Mouse (Mus musculus) bone marrow, adult 2 months (tissue): ENCODE measurements around the gene Mnd1.

Source experiments
- CTCF ChIP-seq: fragments of 200-500 bp; IDR thresholded peaks from 2 replicates; pipeline ENCODE4 v1.5.1; 2011; ENCODE audit warnings: low read length, control low read depth; ENCODE audit not compliant: control insufficient read depth, insufficient read depth
- POLR2A ChIP-seq: fragments of 200-500 bp; IDR thresholded peaks from 2 replicates; pipeline ENCODE4 v1.6.1; 2011; ENCODE audit warnings: low read depth, mild to moderate bottlenecking, control low read depth, low read length, borderline replicate concordance; ENCODE audit not compliant: control insufficient read depth

DNA sequence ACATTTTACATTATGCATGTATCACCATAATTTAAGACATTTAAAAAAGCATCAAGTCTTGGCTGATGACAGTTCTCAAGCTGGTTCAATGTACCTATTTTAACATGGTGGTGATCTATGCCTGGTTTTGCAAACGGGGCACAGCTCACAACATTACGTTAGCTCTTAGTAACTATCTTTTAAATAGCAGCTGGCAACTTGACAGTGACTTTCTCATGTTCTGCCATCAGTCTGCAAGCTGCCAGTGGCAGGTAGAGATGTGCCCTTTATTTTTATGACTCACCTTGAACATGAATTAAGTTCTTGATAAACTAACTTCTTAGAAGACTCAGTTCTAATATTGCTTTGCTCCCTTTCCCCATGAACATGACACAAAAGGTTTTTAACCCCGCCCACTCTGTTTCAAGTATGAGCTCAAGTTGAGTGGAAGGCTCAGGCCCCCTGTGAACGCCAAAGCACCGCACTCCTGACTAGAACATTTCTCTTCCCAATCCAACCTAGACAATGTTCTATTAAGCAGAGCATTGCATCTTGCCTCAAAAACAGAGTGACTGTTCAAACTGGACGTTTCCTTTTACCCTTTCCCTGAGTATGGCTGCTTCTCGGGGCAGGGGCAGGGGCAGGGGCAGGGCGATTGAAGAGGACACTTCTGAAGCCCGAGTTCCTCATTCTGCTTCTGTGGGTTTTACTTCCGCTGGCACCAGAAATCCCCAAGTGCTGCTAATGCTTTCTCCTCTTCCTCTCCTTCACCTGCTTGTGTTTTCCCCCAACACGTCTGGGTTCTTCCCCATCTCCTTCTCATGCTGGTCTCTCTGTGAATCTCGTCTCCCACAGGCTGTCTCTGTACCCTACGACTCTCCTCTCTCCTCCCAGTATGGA lies 86.5 kb downstream of the Mnd1 start:
- no peak for TF ChIP-seq POLR2A
- TF ChIP-seq CTCF = no peak
